In genomic region chr1:184727401-184728265, GRCm38 (mm10) we compare ENCODE assay signal across 8 mouse cellular contexts. TPM values are rescaled to one million over a fixed set of nuclear protein-coding genes. Genes with fewer than 3 reads are reported as not detected.
DNase-seq lines count a peak whose midpoint lies in the region; ATAC-seq and TF ChIP-seq lines count a peak whose summit lies in the region.

No protein-coding gene starts in this region.

- TF ChIP-seq CTCF in forebrain, postnatal 0 days (IDR thresholded peaks at IDR 0.05; ENCODE audit: low read depth), result no peak
- no peak for TF ChIP-seq CTCF in small intestine, adult 2 months (IDR thresholded peaks at IDR 0.05; ENCODE audit: extremely low read depth, insufficient read length, insufficient replicate concordance, low read depth, low read length)

- DNase-seq in kidney, adult 18-20 months, result no peak
- peak; percentile 68 for DNase-seq in forebrain, postnatal 0 days
- no peak for DNase-seq in liver, embryonic 13.5 days
- no peak for DNase-seq in thymus, postnatal 0 days (ENCODE audit: low spot score)
- DNase-seq in ovary, postnatal 14 days (ENCODE audit: low spot score), result no peak

- H3K9ac ChIP-seq in kidney, embryonic 14.5 days (ENCODE audit: low read depth, low read length), result peak overlapping the region; percentile 5; the same call in 1 of the 2 replicates
- peak overlapping the region; percentile 29; the same call in 1 of the 2 replicates for H3K9ac ChIP-seq in forebrain, postnatal 0 days
- H3K9ac ChIP-seq in liver, embryonic 13.5 days, result peak overlapping the region; percentile 56

- no peak for TF ChIP-seq POLR2A in small intestine, adult 2 months (IDR thresholded peaks at IDR 0.05; ENCODE audit: low read depth, low read length)

- WGBS in kidney, embryonic 14.5 days, result 3% methylated on average over 49 of the region's 49 CpGs
- WGBS in forebrain, postnatal 0 days, result 7% methylated on average over 49 of the region's 49 CpGs
- 46% methylated on average over 49 of the region's 49 CpGs for WGBS in liver, embryonic 13.5 days (ENCODE audit: insufficient replicate concordance)
- 32% methylated on average over 49 of the region's 49 CpGs for whole genome bisulfite sequencing in small intestine, adult 2 months

- no peaks in the 10 kb centered on the region for H3K36me3 ChIP-seq in kidney, embryonic 14.5 days (ENCODE audit: control insufficient read depth, insufficient read depth, low read length)
- H3K36me3 ChIP-seq in forebrain, postnatal 0 days (ENCODE audit: insufficient read depth), result no peaks in the 10 kb centered on the region
- peaks cover 6% of the 10 kb centered on the region; the same call in 1 of the 2 replicates for H3K36me3 ChIP-seq in liver, embryonic 13.5 days
- H3K36me3 ChIP-seq in small intestine, adult 2 months (ENCODE audit: control insufficient read depth, insufficient read depth, low read length), result peaks cover 2% of the 10 kb centered on the region; the same call in 1 of the 2 replicates

- no peaks in the 10 kb centered on the region for H3K9me3 ChIP-seq in kidney, embryonic 14.5 days (ENCODE audit: control insufficient read depth, low read length)
- no peaks in the 10 kb centered on the region for H3K9me3 ChIP-seq in forebrain, postnatal 0 days (ENCODE audit: low read length)
- H3K9me3 ChIP-seq in liver, embryonic 13.5 days (replicated peaks), result no peaks in the 10 kb centered on the region

- no peak for ATAC-seq in kidney, embryonic 14.5 days (ENCODE audit: low FRiP score, low TSS enrichment)
- peak; percentile 68 for ATAC-seq in forebrain, postnatal 0 days
- ATAC-seq in liver, embryonic 13.5 days (ENCODE audit: low read depth), result no peak

- peaks cover 89% of the 10 kb centered on the region for H3K27me3 ChIP-seq in kidney, embryonic 14.5 days (ENCODE audit: control insufficient read depth, insufficient read depth, low read length)
- H3K27me3 ChIP-seq in forebrain, postnatal 0 days (ENCODE audit: insufficient read depth, low read length), result peaks cover 79% of the 10 kb centered on the region
- peaks cover 100% of the 10 kb centered on the region for H3K27me3 ChIP-seq in liver, embryonic 13.5 days
- H3K27me3 ChIP-seq in small intestine, adult 2 months (ENCODE audit: control insufficient read depth, insufficient read depth, low read length), result peaks cover 68% of the 10 kb centered on the region

- H3K27ac ChIP-seq in kidney, embryonic 14.5 days (ENCODE audit: low read depth, low read length), result no peak overlapping the region
- H3K27ac ChIP-seq in brown adipose tissue, adult 24 weeks (replicated peaks; ENCODE audit: low read depth, low read length), result no peak overlapping the region
- no peak overlapping the region for H3K27ac ChIP-seq in forebrain, postnatal 0 days (ENCODE audit: low read depth, low read length)
- H3K27ac ChIP-seq in liver, embryonic 13.5 days, result peak overlapping the region; percentile 18; the same call in 1 of the 2 replicates
- H3K27ac ChIP-seq in small intestine, adult 2 months (ENCODE audit: insufficient read depth, low read depth, low read length), result no peak overlapping the region

- H3K4me1 ChIP-seq in kidney, embryonic 14.5 days (ENCODE audit: control insufficient read depth, insufficient read depth, low read length), result peaks cover 19% of the 10 kb centered on the region; the same call in 1 of the 2 replicates
- peaks cover 11% of the 10 kb centered on the region for H3K4me1 ChIP-seq in brown adipose tissue, adult 24 weeks (ENCODE audit: control insufficient read depth, insufficient read depth, insufficient read length, low read length)
- no peaks in the 10 kb centered on the region; the same call in 1 of the 2 replicates for H3K4me1 ChIP-seq in forebrain, postnatal 0 days (ENCODE audit: insufficient read depth)
- peaks cover 20% of the 10 kb centered on the region for H3K4me1 ChIP-seq in liver, embryonic 13.5 days (replicated peaks)
- H3K4me1 ChIP-seq in small intestine, adult 2 months (ENCODE audit: control insufficient read depth, insufficient read depth, insufficient read length, low read length), result peaks cover 5% of the 10 kb centered on the region; the same call in 1 of the 2 replicates

- H3K4me3 ChIP-seq in kidney, embryonic 14.5 days (ENCODE audit: low read length), result peak overlapping the region; percentile 33
- peak overlapping the region; percentile 39 for H3K4me3 ChIP-seq in brown adipose tissue, adult 24 weeks (ENCODE audit: insufficient read depth, low read depth, low read length)
- H3K4me3 ChIP-seq in forebrain, postnatal 0 days (ENCODE audit: low read depth, low read length), result peak overlapping the region; percentile 32
- peak overlapping the region; percentile 32 for H3K4me3 ChIP-seq in liver, embryonic 13.5 days (replicated peaks)
- H3K4me3 ChIP-seq in small intestine, adult 2 months (ENCODE audit: low read depth, low read length), result peak overlapping the region; percentile 38

- peak overlapping the region; percentile 46 for H3K4me2 ChIP-seq in kidney, embryonic 14.5 days (replicated peaks; ENCODE audit: low read depth, low read length)
- H3K4me2 ChIP-seq in forebrain, postnatal 0 days (ENCODE audit: low read depth), result peak overlapping the region; percentile 51
- H3K4me2 ChIP-seq in liver, embryonic 13.5 days, result peak overlapping the region; percentile 94

RNA-seq across cellular contexts. Expression of gene Hlx, which starts 4.8 kb away (rescaled TPM):
- 6.9 and 8.0 TPM in 2 replicates for polyA plus RNA-seq in kidney, embryonic 14.5 days (2014; fragmentation: Nextera tagmentation; extraction: Ambion mirVana)
- polyA plus RNA-seq in brown adipose tissue, adult 24 weeks (2012; ENCODE audit: insufficient read depth, insufficient read length, missing spikeins), result 11.3 and 15.9 TPM in 2 replicates
- 1.2 and 2.8 TPM in 2 replicates for total RNA-seq in forebrain, postnatal 0 days (2014; rRNA removed)
- polyA plus RNA-seq in forebrain, postnatal 0 days (2015; fragmentation: Nextera tagmentation; extraction: Ambion mirVana), result 1.6 and 2.4 TPM in 2 replicates
- 8.8 and 9.9 TPM in 2 replicates for polyA plus RNA-seq in liver, embryonic 13.5 days (2015; fragmentation: Nextera tagmentation; extraction: Ambion mirVana)
- polyA plus RNA-seq in small intestine, adult 2 months (2012; rRNA removed), result 12.2 and 18.4 TPM in 2 replicates
- polyA plus RNA-seq in thymus, postnatal 0 days (2015; fragmentation: Nextera tagmentation; extraction: Ambion mirVana), result 5.4 and 5.8 TPM in 2 replicates

Comparison
In these comparisons a context has a peak if more than half of its experiments do, and no peak if none do; other contexts are left out.
1. H3K9ac ChIP-seq: peak in every context shown above with its lines; median percentile 56 in liver, embryonic 13.5 days; 29 in forebrain, postnatal 0 days; 5 in kidney, embryonic 14.5 days.